Mouse (Mus musculus) kidney, adult 11 months (tissue): ENCODE results near the gene Myo1h.

Source experiments
- DNase-seq: peaks from one replicate; pipeline ENCODE4 v3.0.0; 2022

The Myo1h gene

GRCm38 (mm10) chr5:114360968-114361367 lies 72.0 kb downstream of the Myo1h start:
- no peak for DNase-seq

GRCm38 (mm10) chr5:114365043-114365752 lies 76.2 kb downstream of the Myo1h start:
- no peak for DNase-seq

GRCm38 (mm10) chr5:114368121-114368520 lies 79.2 kb downstream of the Myo1h start:
- no peak for DNase-seq

GRCm38 (mm10) chr5:114368803-114369496 lies 80.0 kb downstream of the Myo1h start:
- no peak for DNase-seq

GRCm38 (mm10) chr5:114369921-114370320 lies 81.0 kb downstream of the Myo1h start:
- no peak for DNase-seq

GRCm38 (mm10) chr5:114370371-114370776 lies 81.4 kb downstream of the Myo1h start:
- peak; percentile 81 for DNase-seq

GRCm38 (mm10) chr5:114371331-114371730 lies 82.4 kb downstream of the Myo1h start:
- no peak for DNase-seq

GRCm38 (mm10) chr5:114371731-114372473 lies 82.9 kb downstream of the Myo1h start:
- DNase-seq, result no peak

GRCm38 (mm10) chr5:114372565-114372964 lies 83.6 kb downstream of the Myo1h start:
- DNase-seq, result no peak

GRCm38 (mm10) chr5:114373174-114373573 lies 84.2 kb downstream of the Myo1h start:
- peak; percentile 46 for DNase-seq

GRCm38 (mm10) chr5:114373581-114373980 lies 84.6 kb downstream of the Myo1h start:
- no peak for DNase-seq

GRCm38 (mm10) chr5:114374409-114375213 lies 85.6 kb downstream of the Myo1h start:
- peak; percentile 48 for DNase-seq

- DNase-seq, result no peak
Measured at GRCm38 (mm10) chr5:114378177-114378920, 89.4 kb downstream of the Myo1h start.

GRCm38 (mm10) chr5:114378936-114379335 lies 90.0 kb downstream of the Myo1h start:
- DNase-seq, result no peak

GRCm38 (mm10) chr5:114379763-114380162 lies 90.8 kb downstream of the Myo1h start:
- DNase-seq, result peak; percentile 24

GRCm38 (mm10) chr5:114380209-114381012 lies 91.4 kb downstream of the Myo1h start, which contains the start of the genes Kctd10 and Ube3b:
Kctd10 (minus strand) TSS chr5:114380508.
Ube3b (plus strand) TSS chr5:114380607.
- DNase-seq, result peak; percentile 81

GRCm38 (mm10) chr5:114381013-114381351 lies 92.0 kb downstream of the Myo1h start:
- DNase-seq, result no peak

- no peak for DNase-seq
Measured at GRCm38 (mm10) chr5:114383184-114383904, 94.4 kb downstream of the Myo1h start.

- no peak for DNase-seq
Measured at GRCm38 (mm10) chr5:114384448-114384847, 95.5 kb downstream of the Myo1h start.

GRCm38 (mm10) chr5:114393169-114393568 lies 104.2 kb downstream of the Myo1h start:
- no peak for DNase-seq
